In the genomic region with DNA sequence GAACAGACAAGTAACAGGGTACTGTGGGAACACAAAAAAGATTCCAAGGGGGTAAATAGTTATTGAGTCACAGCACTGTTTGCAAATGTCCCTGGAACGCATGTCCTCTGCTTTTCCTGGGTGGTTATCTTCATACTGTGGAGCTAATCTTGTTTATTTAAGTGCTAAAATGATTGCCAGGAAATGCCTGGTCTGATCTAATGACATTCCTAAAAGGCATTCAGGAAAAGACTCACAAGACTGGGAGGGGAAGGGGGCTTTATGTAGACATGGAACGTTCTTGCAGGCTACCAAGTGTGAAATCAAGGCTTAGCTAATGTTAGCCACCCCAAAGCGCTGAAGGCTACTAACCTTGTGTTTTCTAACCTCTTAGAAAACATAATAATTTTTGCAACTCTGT, we compare ENCODE assay signal across 21 mouse cellular contexts.
DNase-seq lines count a peak whose midpoint lies in the region; ATAC-seq and TF ChIP-seq lines count a peak whose summit lies in the region.
"Had no signal": no experiment of that assay in that cellular context is flagged by ENCODE, and none has a peak within 500 bp of the region (broad histone marks: within the 10 kb centered on the region; RNA-seq: fewer than 3 reads in every experiment).

No protein-coding gene starts in this region.

- in situ Hi-C loops in Patski (cut with MboI; ENCODE audit: low pct_unique_long_range_greater_than_20kb): no loop called here

- WGBS in heart, embryonic 14.5 days: 27% methylated on average over 3 of the region's 3 CpGs
- 23% methylated on average over 3 of the region's 3 CpGs for WGBS in heart, adult 2 months
- WGBS in kidney, embryonic 15.5 days: 45% methylated on average over 3 of the region's 3 CpGs

- no peak for ATAC-seq in heart, embryonic 14.5 days (ENCODE audit: insufficient number of reproducible peaks, insufficient read depth, low FRiP score, low read depth)
- no peak for ATAC-seq in kidney, embryonic 15.5 days (replicated peaks; ENCODE audit: low FRiP score)
- peak; percentile 95 for ATAC-seq in Patski
- ATAC-seq in megakaryocyte progenitor cell, adult 5-6 weeks (replicated peaks; ENCODE audit: poor library complexity): no peak
- ATAC-seq: activated CD4-positive, CD25-positive, alpha-beta regulatory T cell, adult 4 months; hindbrain, postnatal 0 days; intestine, embryonic 16.5 days had no signal

- H3K9me3 ChIP-seq in heart, embryonic 14.5 days (ENCODE audit: control insufficient read depth, low read length): no peaks in the 10 kb centered on the region
- H3K9me3 ChIP-seq in kidney, embryonic 15.5 days (replicated peaks): no peaks in the 10 kb centered on the region
- H3K9me3 ChIP-seq: embryonic facial prominence, embryonic 13.5 days; forebrain, embryonic 12.5 days had no signal

- intact Hi-C loops in heart, adult 2 months (cut with DNase I): no loop called here
- intact Hi-C loops in heart, postnatal 10 days (cut with DNase I): no loop called here

- H3K4me1 ChIP-seq in heart, embryonic 14.5 days (ENCODE audit: control insufficient read depth in 2 of 2, insufficient read depth in 2 of 2, low read length in 2 of 2): peaks cover 2 to 17% of the 10 kb centered on the region in 2 experiments; a peak in 3 of 4 replicates
- H3K4me1 ChIP-seq in heart, adult 2 months (ENCODE audit: control insufficient read depth, insufficient read depth, low read length): no peaks in the 10 kb centered on the region
- no peaks in the 10 kb centered on the region for H3K4me1 ChIP-seq in kidney, embryonic 15.5 days
- H3K4me1 ChIP-seq: embryonic facial prominence, embryonic 13.5 days; forebrain, embryonic 12.5 days had no signal

- no peaks in the 10 kb centered on the region for H3K36me3 ChIP-seq in heart, embryonic 14.5 days (ENCODE audit: control insufficient read depth, insufficient read depth, low read length)
- H3K36me3 ChIP-seq in heart, adult 2 months (ENCODE audit: control insufficient read depth, insufficient read depth, low read length): peaks cover 2% of the 10 kb centered on the region; the same call in 1 of the 2 replicates
- no peaks in the 10 kb centered on the region for H3K36me3 ChIP-seq in kidney, embryonic 15.5 days
- H3K36me3 ChIP-seq: embryonic facial prominence, embryonic 13.5 days; forebrain, embryonic 12.5 days had no signal

- H3K4me3 ChIP-seq in heart, embryonic 14.5 days (ENCODE audit: control insufficient read depth in 1 of 2, insufficient read depth in 1 of 2, low read depth in 1 of 2, low read length in 2 of 2): no peak overlapping the region
- H3K4me3 ChIP-seq in heart, adult 2 months: no peak overlapping the region
- no peak overlapping the region for H3K4me3 ChIP-seq in kidney, embryonic 15.5 days (replicated peaks)
- H3K4me3 ChIP-seq: embryonic facial prominence, embryonic 13.5 days; erythroblast, embryonic 14.5 days; forebrain, embryonic 12.5 days; gastrocnemius, adult 2 months had no signal

- TF ChIP-seq POLR2A in heart, adult 2 months (IDR thresholded peaks at IDR 0.05; ENCODE audit: insufficient read depth, low read depth, low read length): no peak

- no peak for TF ChIP-seq CTCF in heart, adult 2 months (IDR thresholded peaks at IDR 0.05)
- no peak for TF ChIP-seq CTCF in Patski (IDR thresholded peaks at IDR 0.05)

- H3K27me3 ChIP-seq in heart, embryonic 14.5 days (ENCODE audit: control insufficient read depth, insufficient read depth, low read length): no peaks in the 10 kb centered on the region
- no peaks in the 10 kb centered on the region for H3K27me3 ChIP-seq in heart, adult 2 months (ENCODE audit: control insufficient read depth, insufficient read depth, low read length)
- H3K27me3 ChIP-seq in kidney, embryonic 15.5 days: no peaks in the 10 kb centered on the region
- H3K27me3 ChIP-seq in Patski: peaks cover 8% of the 10 kb centered on the region
- H3K27me3 ChIP-seq: embryonic facial prominence, embryonic 13.5 days; forebrain, embryonic 12.5 days had no signal

- peak overlapping the region; percentile 56 to 61 for H3K27ac ChIP-seq in heart, embryonic 14.5 days (replicated peaks in 1 of 2; ENCODE audit: control insufficient read depth in 1 of 2, insufficient read depth in 1 of 2, low read depth in 2 of 2, low read length in 2 of 2)
- H3K27ac ChIP-seq in heart, adult 2 months: no peak overlapping the region
- H3K27ac ChIP-seq in kidney, embryonic 15.5 days: 0 out of 2 replicates have a peak overlapping the region, but pooled peaks have one; percentile 4
- H3K27ac ChIP-seq: embryonic facial prominence, embryonic 13.5 days; forebrain, embryonic 12.5 days; gastrocnemius, adult 2 months; hindbrain, postnatal 0 days; liver, embryonic 14.5 days; macrophage had no signal

- POLR2A ChIA-PET in Patski (lab: Charles Lee): no interaction called here

- no peak overlapping the region for H3K9ac ChIP-seq in heart, embryonic 14.5 days (ENCODE audit: low read length)
- no peak overlapping the region for H3K9ac ChIP-seq in heart, adult 2 months (ENCODE audit: low read depth, low read length)
- H3K9ac ChIP-seq in kidney, embryonic 15.5 days: no peak overlapping the region
- H3K9ac ChIP-seq: embryonic facial prominence, embryonic 13.5 days; forebrain, embryonic 12.5 days; liver, embryonic 14.5 days had no signal

- peak overlapping the region; percentile 31 for H3K4me2 ChIP-seq in heart, embryonic 14.5 days (ENCODE audit: low read length)
- no peak overlapping the region for H3K4me2 ChIP-seq in kidney, embryonic 15.5 days
- H3K4me2 ChIP-seq: embryonic facial prominence, embryonic 13.5 days; forebrain, embryonic 12.5 days; midbrain, embryonic 11.5 days had no signal

- H3K79me2 ChIP-seq in heart, adult 2 months (replicated peaks; ENCODE audit: control insufficient read depth, insufficient read depth, low read length): no peaks in the 10 kb centered on the region

- CTCF ChIA-PET in Patski (lab: Charles Lee): interaction anchor here (1.8 kb wide), 1 partner anchor 14 kb away, joined by 4 read pairs; no protein-coding TSS in a partner anchor

- no peak for TF ChIP-seq EP300 in heart, adult 2 months (IDR thresholded peaks at IDR 0.05; ENCODE audit: insufficient read depth, low read depth, low read length)

- no peak for DNase-seq in heart, adult 2 months
- no peak for DNase-seq in kidney, postnatal 25 days
- peak; percentile 34 for DNase-seq in Patski (ENCODE audit: low read depth, low spot score)
- peak; percentile 3 to 12 for DNase-seq in heart, postnatal 10 days
- DNase-seq: adrenal gland, adult 8-10 months; cerebellum, adult 18-20 months; cerebellum, postnatal 14 days; gastrocnemius, adult 2 months; layer of hippocampus, adult 9-11 months had no signal

Comparison
In these comparisons a context has a peak if more than half of its experiments do, and no peak if none do; other contexts are left out.
1. DNase-seq: peak in Patski (single experiment) and heart, postnatal 10 days (2 of 2); none in heart, adult 2 months (0 of 2) and kidney, postnatal 25 days (0 of 2).